Mouse (Mus musculus): Measurements from ENCODE around the gene Rph3a.

DNA sequence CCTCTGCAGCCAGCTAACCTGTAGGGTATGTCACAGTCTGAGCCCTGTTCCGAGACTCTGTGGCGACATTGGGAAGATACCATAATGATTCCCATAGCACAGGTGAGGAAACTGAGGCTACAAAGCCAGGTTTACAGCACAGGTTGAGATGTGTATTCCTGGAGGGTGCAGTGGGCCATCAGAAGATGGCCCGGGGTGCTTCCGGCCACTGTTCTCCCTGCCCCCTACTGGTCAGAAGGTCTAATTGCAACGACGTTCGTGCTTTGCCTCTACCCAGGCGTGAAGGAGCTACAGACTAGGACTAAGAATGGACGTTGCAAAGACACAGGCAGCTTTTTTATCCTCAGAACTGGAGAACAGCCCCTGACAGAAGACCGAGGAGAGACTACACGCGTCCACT is 10.3 kb downstream of the Rph3a start:
- TF ChIP-seq ZKSCAN1 (IDR thresholded peaks at IDR 0.05; ENCODE audit: borderline replicate concordance, low read depth, low read length) (no peak), CTCF (conservative IDR thresholded peaks at IDR 0.05 in 1 of 2, IDR thresholded peaks at IDR 0.05 in 1 of 2; ENCODE audit: low read depth in 2 of 2, low read length in 2 of 2) (peak; percentile 70 to 80), POLR2A (IDR thresholded peaks at IDR 0.05; ENCODE audit: low read depth, low read length) (no peak), SMC3 (IDR thresholded peaks at IDR 0.05; ENCODE audit: low read depth, low read length) (peak; percentile 59), MAFK (IDR thresholded peaks at IDR 0.05; ENCODE audit: insufficient replicate concordance, low read length) (no peak), UBTF (IDR thresholded peaks at IDR 0.05; ENCODE audit: low read depth, low read length) (no peak), USF2 (conservative IDR thresholded peaks at IDR 0.05; ENCODE audit: low read depth, low read length) (no peak), ETS1 (conservative IDR thresholded peaks at IDR 0.05; ENCODE audit: low read depth, low read length) (no peak), EP300 (IDR thresholded peaks at IDR 0.05; ENCODE audit: low read length) (no peak), MEF2A (IDR thresholded peaks at IDR 0.05; ENCODE audit: borderline replicate concordance, low read depth, low read length) (no peak)

All from CH12.LX (cell line).